Mouse (Mus musculus) cerebellum, adult 9-10 months (tissue): Measurements from ENCODE around the gene Nxt2.
"Not testable (repeated sequence)": the region's sequence is repeated elsewhere in the genome, so short reads cannot be mapped to it uniquely, and the experiment has no call there.

Experiments used
- DNase-seq: peaks from one replicate; pipeline ENCODE4 v3.0.0; 2022

Gene Nxt2

DNA sequence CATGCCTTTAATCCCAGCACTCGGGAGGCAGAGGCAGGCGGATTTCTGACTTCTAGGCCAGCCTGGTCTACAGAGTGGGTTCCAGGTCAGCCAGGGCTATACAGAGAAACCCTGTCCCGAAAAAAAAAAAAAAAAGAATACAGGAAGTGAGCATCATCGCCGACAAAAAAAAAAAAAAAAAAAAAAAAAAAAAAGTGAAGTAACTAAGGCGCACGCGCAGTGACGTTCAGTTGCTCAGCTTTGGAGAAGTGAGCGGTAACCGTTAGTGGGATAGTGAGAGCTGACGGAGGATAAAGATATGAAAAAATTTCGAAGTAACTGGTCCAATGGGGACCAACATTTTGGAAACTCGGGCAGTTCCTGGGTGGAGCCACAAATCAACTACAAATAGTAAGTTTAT lies at the start of gene Nxt2:
Gene Nxt2 (plus strand): TSS at position 229 of the 400 bp plus-strand sequence.
- no peak for DNase-seq

GRCm38 (mm10) chrX:142176981-142177380 lies 49.6 kb upstream of the Nxt2 start:
- no peak for DNase-seq

DNA sequence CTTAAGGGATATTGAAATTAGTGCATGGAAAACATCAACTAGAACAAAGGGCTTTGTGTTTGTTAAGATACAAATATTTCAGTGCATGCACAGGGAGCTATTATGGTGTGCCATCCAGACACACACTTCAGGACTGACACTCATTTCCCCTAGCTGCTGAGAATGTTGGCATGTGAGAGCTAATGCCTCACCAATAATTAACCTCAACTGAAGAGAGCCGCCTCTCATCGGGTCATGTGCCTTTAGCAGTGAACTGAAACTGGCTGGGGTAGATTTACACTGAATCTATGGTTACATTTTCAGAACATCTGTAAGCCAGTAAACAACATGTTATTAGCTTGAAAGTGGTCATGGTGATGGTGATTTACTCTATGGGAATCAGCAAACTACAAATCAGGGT lies 44.5 kb upstream of the Nxt2 start:
- no peak for DNase-seq

GRCm38 (mm10) chrX:142189023-142189703 lies 37.4 kb upstream of the Nxt2 start:
- peak; percentile 30 for DNase-seq

DNA sequence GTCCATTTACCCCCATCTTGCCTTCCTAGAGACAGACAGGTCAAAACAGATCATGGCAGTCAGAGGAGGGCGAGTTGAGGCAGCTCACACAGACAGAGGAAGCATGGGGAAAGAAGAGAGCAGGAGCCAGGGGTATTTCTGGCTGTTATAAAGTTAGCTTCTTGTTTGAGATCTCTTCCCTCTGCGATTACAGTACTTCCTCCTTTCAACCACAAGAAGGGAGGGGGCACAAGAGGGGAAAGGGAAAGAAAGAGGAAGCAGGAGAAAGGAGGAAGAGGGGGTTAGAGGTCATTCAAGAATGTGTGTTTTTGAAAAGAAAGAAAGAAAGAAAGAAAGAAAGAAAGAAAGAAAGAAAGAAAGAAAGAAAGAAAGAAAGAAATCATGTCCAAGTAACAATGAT lies 36.2 kb upstream of the Nxt2 start:
- DNase-seq = no peak

GRCm38 (mm10) chrX:142194420-142194819 lies 32.1 kb upstream of the Nxt2 start:
- peak; percentile 15 for DNase-seq

GRCm38 (mm10) chrX:142195551-142195950 lies 31.0 kb upstream of the Nxt2 start:
- DNase-seq = no peak

DNA sequence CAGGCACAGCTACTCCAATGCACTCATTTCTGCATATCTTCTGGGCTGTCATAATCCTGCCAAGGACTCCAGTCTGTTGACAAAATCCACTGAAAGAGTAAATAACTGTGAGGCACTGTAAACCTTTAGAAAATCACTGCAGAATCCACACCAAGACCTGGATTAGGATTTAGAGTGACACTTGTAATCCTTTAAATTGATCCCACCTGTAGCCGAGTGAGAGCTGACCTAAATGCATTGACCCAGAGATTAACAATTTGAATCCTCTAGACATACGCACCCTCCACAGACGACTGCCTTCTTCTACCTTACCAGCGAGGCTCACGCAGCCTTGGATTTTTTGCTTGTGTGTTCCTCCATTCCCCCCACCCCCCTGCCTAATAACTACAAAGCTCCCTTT lies 29.7 kb upstream of the Nxt2 start, which contains the start of gene Gucy2f:
Gene Gucy2f (minus strand): TSS at position 101 of the 400 bp plus-strand sequence.
- no peak for DNase-seq

GRCm38 (mm10) chrX:142200295-142200694 lies 26.3 kb upstream of the Nxt2 start:
- peak; percentile 72 for DNase-seq

DNA sequence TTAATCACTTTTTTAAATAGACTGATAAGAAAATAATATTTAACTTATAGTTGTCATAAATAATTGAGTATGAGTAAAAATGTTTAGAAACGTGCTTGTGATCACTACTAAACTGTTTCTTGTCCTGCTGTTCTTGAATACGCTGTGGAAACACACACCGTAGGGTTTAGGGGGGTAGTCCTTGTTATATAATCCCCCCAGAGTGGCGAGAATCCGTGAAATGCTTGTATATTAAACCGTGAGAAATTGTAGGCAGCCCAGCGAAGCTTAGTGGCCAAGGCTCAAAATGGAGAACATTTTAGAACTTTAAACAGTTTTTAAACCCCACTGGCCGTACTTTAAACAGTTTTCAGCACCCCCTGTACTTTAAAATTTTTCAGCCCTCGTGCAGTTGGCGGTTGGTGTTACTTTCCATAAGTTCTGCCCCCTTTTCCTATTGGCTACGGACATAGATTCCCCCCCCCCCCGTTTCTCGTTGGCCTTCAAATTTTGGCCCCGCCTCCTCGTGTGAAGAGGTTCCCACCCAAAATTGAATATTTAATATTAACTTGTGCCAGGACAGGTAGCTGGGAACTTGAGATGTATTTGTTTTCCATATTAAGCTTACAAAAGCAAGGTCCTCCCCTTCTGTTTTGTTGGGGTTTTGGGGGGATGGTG lies 956 bp downstream of the Nxt2 start:
- peak; percentile 33 for DNase-seq

- peak; percentile 84 for DNase-seq
Measured at GRCm38 (mm10) chrX:142228055-142228768, 1.6 kb downstream of the Nxt2 start.

- DNase-seq = no peak
Measured at GRCm38 (mm10) chrX:142228769-142229158, 2.2 kb downstream of the Nxt2 start.

GRCm38 (mm10) chrX:142236146-142236545 lies 9.6 kb downstream of the Nxt2 start:
- DNase-seq = not testable (repeated sequence)

DNA sequence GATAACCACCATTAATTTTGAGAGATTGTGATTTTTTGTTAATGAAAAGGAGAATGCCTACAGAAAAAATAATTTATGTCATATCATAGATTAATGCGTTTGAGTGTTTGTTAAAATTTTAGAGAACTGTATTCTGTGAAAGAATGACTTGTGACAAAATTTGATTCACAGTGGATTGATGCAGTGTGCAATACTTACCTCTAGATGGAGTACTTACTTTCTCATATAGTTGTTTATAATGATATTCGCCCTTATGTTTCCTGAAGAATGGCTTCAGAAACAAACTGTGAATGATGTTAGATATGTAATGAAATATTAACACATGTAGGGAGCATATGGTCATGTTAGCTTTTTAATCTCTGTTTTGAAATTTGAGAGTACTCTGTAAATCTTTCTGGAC lies 10.5 kb downstream of the Nxt2 start:
- peak; percentile 7 for DNase-seq

GRCm38 (mm10) chrX:142245682-142246327 lies 19.2 kb downstream of the Nxt2 start:
- no peak for DNase-seq

- DNase-seq = no peak
Measured at GRCm38 (mm10) chrX:142250008-142250736, 23.6 kb downstream of the Nxt2 start.

GRCm38 (mm10) chrX:142276031-142276430 lies 49.5 kb downstream of the Nxt2 start:
- no peak for DNase-seq

DNA sequence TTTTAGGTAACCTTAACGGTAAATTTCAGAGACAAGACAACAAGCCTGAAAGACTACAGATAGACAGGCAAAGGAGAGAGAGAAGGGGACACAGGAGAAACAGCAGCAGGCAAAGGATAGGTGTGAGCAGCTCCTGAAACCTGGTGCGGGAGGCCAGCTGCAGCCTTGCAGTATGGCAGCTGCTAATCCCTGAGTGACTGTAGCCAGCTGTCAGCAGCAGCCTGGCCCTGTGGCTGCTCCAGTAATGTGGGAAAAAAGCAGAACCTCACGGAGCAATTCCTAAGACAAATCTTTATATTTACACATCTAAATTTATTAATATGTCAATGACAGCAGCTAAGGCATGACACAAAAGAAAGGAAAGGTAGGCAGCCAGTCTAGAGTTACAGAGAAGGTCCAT lies 50.0 kb downstream of the Nxt2 start:
- DNase-seq = no peak

- no peak for DNase-seq
Measured at GRCm38 (mm10) chrX:142285905-142286304, 59.3 kb downstream of the Nxt2 start.
